Mouse (Mus musculus): Measurements from ENCODE around the gene Hmces.

DNA sequence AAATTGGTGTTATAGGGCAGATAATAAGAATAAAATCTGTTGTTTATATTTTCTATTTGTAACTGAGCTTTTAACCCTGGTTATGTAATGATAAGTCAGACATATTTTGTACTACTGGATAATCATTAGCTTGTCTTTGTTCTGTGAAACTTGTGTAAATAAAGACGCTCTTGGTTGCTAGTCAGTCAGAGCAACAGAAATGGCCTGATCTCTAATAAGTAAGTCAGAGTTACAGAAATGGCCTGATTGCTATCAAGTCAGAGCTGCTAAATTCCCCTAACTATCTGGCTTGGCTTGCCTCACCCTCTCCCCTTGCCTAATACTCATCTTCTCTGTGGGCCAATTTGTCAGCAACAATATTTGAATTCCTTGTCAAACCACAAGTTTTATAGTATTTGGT is 27.0 kb upstream of the Hmces start:
- no peak for TF ChIP-seq CTCF (IDR thresholded peaks at IDR 0.05; ENCODE audit: extremely low read depth, insufficient read depth, insufficient read length, insufficient replicate concordance)
- no peak for TF ChIP-seq POLR2A (IDR thresholded peaks at IDR 0.05; ENCODE audit: low read depth, low read length)
